Comparison of ENCODE assay signal across 16 mouse cellular contexts in the genomic region with DNA sequence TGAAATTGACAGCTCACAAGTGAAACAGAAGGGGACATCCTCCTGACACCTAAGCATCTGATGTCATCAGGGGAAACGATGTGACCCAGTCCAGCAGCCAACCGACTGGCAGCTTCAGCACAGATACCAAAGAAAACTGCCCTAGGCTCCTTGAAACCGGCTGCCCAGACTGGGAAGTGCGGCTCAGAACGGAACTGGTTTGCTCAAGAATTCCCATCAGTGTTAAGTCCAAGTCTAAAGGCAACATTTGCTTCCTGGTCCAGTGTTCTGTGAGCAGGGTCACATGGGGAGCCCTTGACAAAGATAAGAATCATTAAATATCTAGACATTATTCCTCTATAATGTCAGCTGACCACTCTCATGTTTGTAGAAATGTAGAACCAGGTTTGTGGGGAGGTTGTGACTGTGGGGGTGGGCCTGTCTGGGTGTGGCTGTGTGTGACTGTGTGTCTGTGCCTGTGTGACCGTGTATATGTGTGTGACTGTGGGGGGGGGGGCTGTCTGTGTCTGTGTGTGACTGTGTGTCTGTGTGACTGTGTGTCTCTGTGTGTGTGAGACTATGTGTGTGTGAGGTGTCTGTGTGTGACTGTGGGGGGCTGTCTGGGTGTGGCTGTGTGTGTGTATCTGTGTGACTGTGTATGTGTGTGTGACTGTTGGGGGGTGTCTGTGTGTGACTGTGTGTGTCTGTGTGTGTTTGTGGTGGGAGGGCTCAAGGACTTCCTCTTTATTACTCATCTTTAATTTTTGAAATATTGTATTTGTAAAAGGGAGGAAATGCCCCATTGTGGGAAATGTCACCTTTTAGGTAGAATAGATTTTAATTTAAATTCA.
A peak's percentile ranks its signal among the peaks of the same experiment; 100 is the strongest.
DNase-seq lines count a peak whose midpoint lies in the region; ATAC-seq and TF ChIP-seq lines count a peak whose summit lies in the region.
"Had no signal": no experiment of that assay in that cellular context is flagged by ENCODE, and none has a peak within 500 bp of the region (broad histone marks: within the 10 kb centered on the region; RNA-seq: fewer than 3 reads in every experiment).

No protein-coding gene starts in this region.

- no peaks in the 10 kb centered on the region for H3K27me3 ChIP-seq in embryonic facial prominence, embryonic 11.5 days (ENCODE audit: control insufficient read depth, insufficient read depth, low read length)
- no peaks in the 10 kb centered on the region for H3K27me3 ChIP-seq in embryonic facial prominence, embryonic 10.5 days (replicated peaks; ENCODE audit: low read depth, poor library complexity, severe bottlenecking)
- H3K27me3 ChIP-seq in hindbrain, postnatal 0 days (ENCODE audit: insufficient read depth, low read length) = no peaks in the 10 kb centered on the region
- H3K27me3 ChIP-seq in hindbrain, embryonic 13.5 days = no peaks in the 10 kb centered on the region
- H3K27me3 ChIP-seq in neural tube, embryonic 15.5 days (replicated peaks) = no peaks in the 10 kb centered on the region
- no peaks in the 10 kb centered on the region for H3K27me3 ChIP-seq in stomach, postnatal 0 days (ENCODE audit: control insufficient read depth, insufficient read depth, low read length)
- H3K27me3 ChIP-seq: kidney, embryonic 15.5 days; megakaryocyte, embryonic 14.5 days had no signal

- TF ChIP-seq CTCF in hindbrain, postnatal 0 days (IDR thresholded peaks at IDR 0.05; ENCODE audit: low read depth) = no peak
- TF ChIP-seq CTCF in stomach, postnatal 0 days (IDR thresholded peaks at IDR 0.05; ENCODE audit: low read depth) = no peak

- peak; percentile 2 for DNase-seq in embryonic facial prominence, embryonic 11.5 days (ENCODE audit: low spot score)
- DNase-seq in embryonic facial prominence, embryonic 10.5 days (ENCODE audit: low spot score) = no peak
- no peak for DNase-seq in hindbrain, postnatal 0 days (ENCODE audit: low spot score)
- DNase-seq in neural tube, embryonic 10.5 days (ENCODE audit: extremely low spot score, low spot score) = no peak
- no peak for DNase-seq in stomach, postnatal 0 days (ENCODE audit: low spot score)
- no peak for DNase-seq in urinary bladder, postnatal 14 days (ENCODE audit: low spot score)
- DNase-seq: adrenal gland, adult 2 months; cerebellum, adult 18-20 months; right cerebral cortex, postnatal 14 days had no signal

- no peak for ATAC-seq in embryonic facial prominence, embryonic 11.5 days (replicated peaks; ENCODE audit: insufficient number of reproducible peaks, low FRiP score, low TSS enrichment, low read depth)
- ATAC-seq in hindbrain, postnatal 0 days = peak; percentile 49
- no peak for ATAC-seq in hindbrain, embryonic 13.5 days (ENCODE audit: low FRiP score)
- 0 out of 2 replicates have a peak, but pooled peaks have one; percentile 42 for ATAC-seq in neural tube, embryonic 15.5 days (ENCODE audit: low FRiP score)
- peak; percentile 74 for ATAC-seq in stomach, postnatal 0 days (ENCODE audit: low FRiP score, low TSS enrichment)
- ATAC-seq: hindbrain, embryonic 16.5 days had no signal

- no peak overlapping the region for H3K4me2 ChIP-seq in embryonic facial prominence, embryonic 11.5 days (ENCODE audit: low read depth, low read length)
- no peak overlapping the region for H3K4me2 ChIP-seq in hindbrain, postnatal 0 days (ENCODE audit: low read depth, low read length)
- no peak overlapping the region for H3K4me2 ChIP-seq in hindbrain, embryonic 13.5 days
- no peak overlapping the region for H3K4me2 ChIP-seq in neural tube, embryonic 15.5 days
- no peak overlapping the region for H3K4me2 ChIP-seq in stomach, postnatal 0 days (replicated peaks; ENCODE audit: low read depth)
- H3K4me2 ChIP-seq: kidney, embryonic 15.5 days; liver, embryonic 11.5 days had no signal

- no peak overlapping the region for H3K27ac ChIP-seq in embryonic facial prominence, embryonic 11.5 days (replicated peaks; ENCODE audit: low read depth, low read length)
- no peak overlapping the region for H3K27ac ChIP-seq in embryonic facial prominence, embryonic 10.5 days (replicated peaks)
- no peak overlapping the region for H3K27ac ChIP-seq in hindbrain, postnatal 0 days
- no peak overlapping the region for H3K27ac ChIP-seq in hindbrain, embryonic 13.5 days
- no peak overlapping the region for H3K27ac ChIP-seq in neural tube, embryonic 15.5 days (replicated peaks)
- no peak overlapping the region for H3K27ac ChIP-seq in stomach, postnatal 0 days (replicated peaks)
- H3K27ac ChIP-seq: kidney, embryonic 15.5 days had no signal

- H3K9me3 ChIP-seq in embryonic facial prominence, embryonic 11.5 days (replicated peaks; ENCODE audit: control insufficient read depth, low read length) = no peaks in the 10 kb centered on the region
- 0 out of 2 replicates have a peak, but pooled peaks cover 7% of the 10 kb centered on the region for H3K9me3 ChIP-seq in embryonic facial prominence, embryonic 10.5 days
- no peaks in the 10 kb centered on the region for H3K9me3 ChIP-seq in hindbrain, postnatal 0 days (ENCODE audit: low read length)
- H3K9me3 ChIP-seq in hindbrain, embryonic 13.5 days = no peaks in the 10 kb centered on the region
- H3K9me3 ChIP-seq in neural tube, embryonic 15.5 days (replicated peaks) = no peaks in the 10 kb centered on the region
- no peaks in the 10 kb centered on the region for H3K9me3 ChIP-seq in stomach, postnatal 0 days (ENCODE audit: control insufficient read depth, low read length)
- H3K9me3 ChIP-seq: kidney, embryonic 15.5 days; megakaryocyte, embryonic 14.5 days had no signal

- no peaks in the 10 kb centered on the region for H3K36me3 ChIP-seq in embryonic facial prominence, embryonic 11.5 days (replicated peaks; ENCODE audit: control insufficient read depth, insufficient read depth, low read depth, low read length)
- H3K36me3 ChIP-seq in embryonic facial prominence, embryonic 10.5 days (replicated peaks) = no peaks in the 10 kb centered on the region
- 0 out of 2 replicates have a peak, but pooled peaks cover 3% of the 10 kb centered on the region for H3K36me3 ChIP-seq in hindbrain, postnatal 0 days (ENCODE audit: insufficient read depth, low read length)
- no peaks in the 10 kb centered on the region for H3K36me3 ChIP-seq in hindbrain, embryonic 13.5 days
- H3K36me3 ChIP-seq in neural tube, embryonic 15.5 days = no peaks in the 10 kb centered on the region
- H3K36me3 ChIP-seq in stomach, postnatal 0 days (ENCODE audit: control insufficient read depth, insufficient read depth, low read length) = no peaks in the 10 kb centered on the region

- TF ChIP-seq EP300 in stomach, postnatal 0 days (optimal IDR thresholded peaks at IDR 0.05) = no peak

- no peaks in the 10 kb centered on the region for H3K4me1 ChIP-seq in embryonic facial prominence, embryonic 11.5 days (ENCODE audit: control insufficient read depth, insufficient read depth, low read length)
- H3K4me1 ChIP-seq in embryonic facial prominence, embryonic 10.5 days = no peaks in the 10 kb centered on the region
- no peaks in the 10 kb centered on the region for H3K4me1 ChIP-seq in hindbrain, postnatal 0 days (ENCODE audit: insufficient read depth, low read length)
- no peaks in the 10 kb centered on the region for H3K4me1 ChIP-seq in hindbrain, embryonic 13.5 days (replicated peaks)
- no peaks in the 10 kb centered on the region for H3K4me1 ChIP-seq in neural tube, embryonic 15.5 days
- H3K4me1 ChIP-seq in stomach, postnatal 0 days (replicated peaks; ENCODE audit: control insufficient read depth, insufficient read depth) = no peaks in the 10 kb centered on the region
- H3K4me1 ChIP-seq: kidney, embryonic 15.5 days; megakaryocyte, embryonic 14.5 days had no signal

- H3K4me3 ChIP-seq in embryonic facial prominence, embryonic 11.5 days (ENCODE audit: low read depth, low read length) = no peak overlapping the region
- H3K4me3 ChIP-seq in embryonic facial prominence, embryonic 10.5 days = no peak overlapping the region
- H3K4me3 ChIP-seq in hindbrain, postnatal 0 days (ENCODE audit: low read length) = no peak overlapping the region
- no peak overlapping the region for H3K4me3 ChIP-seq in hindbrain, embryonic 13.5 days
- H3K4me3 ChIP-seq in neural tube, embryonic 15.5 days (replicated peaks) = no peak overlapping the region
- H3K4me3 ChIP-seq in stomach, postnatal 0 days (ENCODE audit: low read depth, low read length) = no peak overlapping the region
- H3K4me3 ChIP-seq: kidney, embryonic 15.5 days; megakaryocyte, embryonic 14.5 days; myocyte had no signal

- 64% methylated on average over 6 of the region's 6 CpGs for WGBS in embryonic facial prominence, embryonic 11.5 days
- WGBS in embryonic facial prominence, embryonic 10.5 days = 69% methylated on average over 6 of the region's 6 CpGs
- 74% methylated on average over 6 of the region's 6 CpGs for WGBS in hindbrain, postnatal 0 days
- 76% methylated on average over 6 of the region's 6 CpGs for WGBS in hindbrain, embryonic 13.5 days
- WGBS in neural tube, embryonic 15.5 days = 81% methylated on average over 6 of the region's 6 CpGs
- 71% methylated on average over 6 of the region's 6 CpGs for WGBS in stomach, postnatal 0 days

- H3K9ac ChIP-seq in embryonic facial prominence, embryonic 11.5 days (replicated peaks; ENCODE audit: low read length) = no peak overlapping the region
- H3K9ac ChIP-seq in hindbrain, postnatal 0 days (replicated peaks; ENCODE audit: low read length) = no peak overlapping the region
- H3K9ac ChIP-seq in hindbrain, embryonic 13.5 days = no peak overlapping the region
- H3K9ac ChIP-seq in neural tube, embryonic 15.5 days (replicated peaks) = no peak overlapping the region
- H3K9ac ChIP-seq in stomach, postnatal 0 days (ENCODE audit: low read length) = no peak overlapping the region
- H3K9ac ChIP-seq: kidney, embryonic 15.5 days had no signal

Comparison
In these comparisons a context has a peak if more than half of its experiments do, and no peak if none do; other contexts are left out.
1. ATAC-seq: peak in hindbrain, postnatal 0 days (single experiment), neural tube, embryonic 15.5 days (single experiment) and stomach, postnatal 0 days (single experiment); none in embryonic facial prominence, embryonic 11.5 days (single experiment) and hindbrain, embryonic 13.5 days (single experiment).